Mouse (Mus musculus): ENCODE data around the gene Enpp7. TPM values are rescaled to one million over a fixed set of nuclear protein-coding genes. Genes with fewer than 3 reads are reported as not detected.

The Enpp7 gene
- not detected for total RNA-seq (2021)
- long read RNA-seq, experiment 1, result 0 reads
- long read RNA-seq, experiment 2, result 0 reads

DNA sequence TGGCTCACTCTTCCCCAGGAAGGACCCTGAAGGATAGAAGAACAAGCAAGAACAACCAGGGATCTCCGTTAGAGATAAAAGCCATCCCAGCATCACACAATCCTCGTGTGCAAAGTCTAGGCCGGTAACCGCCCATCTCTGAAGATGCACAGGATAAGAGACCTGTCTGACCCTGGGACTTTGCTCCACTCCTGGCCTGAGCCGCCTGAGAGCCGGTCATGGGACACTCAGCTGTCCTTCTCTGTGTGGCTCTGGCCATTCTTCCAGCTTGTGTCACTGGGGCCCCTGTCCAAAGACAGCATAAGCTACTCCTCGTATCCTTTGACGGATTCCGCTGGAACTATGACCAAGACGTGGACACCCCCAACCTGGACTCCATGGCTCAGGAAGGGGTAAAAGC is at the start of gene Enpp7:
TSS of gene Enpp7 (plus strand) at position 190 of the 400 bp plus-strand sequence.
- intact Hi-C loops (cut with DNase I; ENCODE audit: low total_unique reads), result no loop called here
- DNase-seq, result no peak

DNA sequence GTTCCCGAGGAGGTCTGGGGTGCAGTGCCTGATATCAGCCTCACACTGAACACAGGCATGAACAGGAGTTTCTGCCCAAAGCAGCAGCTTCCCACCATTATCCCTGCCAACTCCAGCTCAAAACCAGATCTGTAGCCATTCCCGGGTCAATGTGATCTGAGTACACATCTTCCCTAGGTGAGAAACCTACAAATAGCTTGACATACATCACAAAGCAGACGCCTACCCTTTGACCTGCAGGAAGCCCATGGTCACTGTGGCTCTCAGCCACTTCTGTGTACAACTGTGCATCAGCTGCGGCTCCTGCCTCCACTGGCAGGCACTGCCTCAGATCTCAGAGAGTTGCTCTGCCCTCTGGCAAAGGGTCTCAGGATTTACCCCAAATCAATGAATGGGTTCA is 48.3 kb upstream of the Enpp7 start:
- DNase-seq, result no peak
- intact Hi-C loops (cut with DNase I; ENCODE audit: low total_unique reads), result no loop called here

DNA sequence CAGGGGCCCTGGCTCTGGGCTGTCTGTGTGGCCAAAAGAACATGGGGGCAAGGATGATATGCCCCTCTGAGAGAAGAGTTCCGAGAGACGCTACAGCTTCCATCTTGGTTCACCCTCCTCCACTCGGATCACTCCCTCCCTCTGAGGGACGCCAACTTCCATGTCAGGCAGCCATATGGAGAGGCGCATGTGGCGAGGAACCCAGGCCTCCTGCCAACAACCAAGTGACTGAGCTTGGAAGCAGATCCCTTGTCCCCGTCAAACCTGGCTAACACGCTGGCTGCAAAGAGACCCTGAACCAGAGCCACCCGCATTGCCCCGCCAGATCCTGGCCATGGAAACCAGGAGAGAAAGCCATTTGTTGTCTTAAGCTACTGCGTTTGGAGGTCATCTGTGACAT is 47.4 kb upstream of the Enpp7 start:
- intact Hi-C loops (cut with DNase I; ENCODE audit: low total_unique reads), result no loop called here
- no peak for DNase-seq

- no peak for DNase-seq
- intact Hi-C loops (cut with DNase I; ENCODE audit: low total_unique reads), result no loop called here
Observed at GRCm38 (mm10) chr11:118941268-118941667, 46.7 kb upstream of the Enpp7 start.

DNA sequence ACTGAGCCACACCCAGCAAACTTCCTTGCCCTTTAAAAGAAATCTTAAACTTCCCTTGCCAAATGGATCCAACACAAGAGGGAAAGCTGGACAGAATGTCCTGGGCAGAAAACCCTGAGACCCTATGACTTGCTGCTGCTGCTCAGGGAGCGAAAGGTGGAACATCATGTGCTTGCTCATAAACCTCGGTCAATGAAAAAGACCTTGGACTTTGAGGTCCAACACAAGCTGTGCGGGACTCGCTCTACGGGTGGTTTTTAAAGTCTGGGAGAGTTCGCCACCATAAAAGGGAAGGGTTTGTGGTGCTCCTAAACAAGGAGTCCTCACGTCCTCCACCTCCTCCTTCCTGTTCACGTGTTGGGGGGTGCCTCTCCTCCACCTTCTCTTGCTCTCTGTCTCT is 42.1 kb upstream of the Enpp7 start:
- DNase-seq, result no peak
- intact Hi-C loops (cut with DNase I; ENCODE audit: low total_unique reads), result no loop called here

- intact Hi-C loops (cut with DNase I; ENCODE audit: low total_unique reads), result no loop called here
Observed at GRCm38 (mm10) chr11:118955016-118955415, 33.0 kb upstream of the Enpp7 start.

GRCm38 (mm10) chr11:118957070-118957471 is 30.9 kb upstream of the Enpp7 start:
- peak; percentile 25 for DNase-seq
- intact Hi-C loops (cut with DNase I; ENCODE audit: low total_unique reads), result no loop called here

More at GRCm38 (mm10) chr11:118955016-118955415, 33.0 kb upstream of the Enpp7 start:
- no peak for DNase-seq

DNA sequence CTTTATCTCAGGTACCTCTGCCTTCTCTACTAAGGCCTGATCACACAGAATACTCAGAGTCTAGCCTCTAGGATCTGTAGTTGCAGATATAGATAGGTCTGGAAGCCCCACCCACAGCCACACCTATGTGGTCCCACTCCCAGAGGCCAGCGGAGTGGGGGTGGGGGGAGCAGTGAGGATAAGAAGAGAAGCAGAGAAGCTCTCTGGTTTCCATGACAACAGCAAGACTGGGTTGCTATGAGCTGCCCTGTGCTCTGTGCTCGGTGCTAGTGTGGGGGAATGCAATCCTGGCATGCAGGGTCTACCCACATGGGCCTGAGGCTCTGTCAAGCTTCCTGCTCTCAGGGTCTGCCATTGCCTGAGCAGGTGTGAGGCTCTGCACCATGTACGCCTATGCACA is 27.3 kb upstream of the Enpp7 start:
- no peak for DNase-seq
- intact Hi-C loops (cut with DNase I; ENCODE audit: low total_unique reads), result no loop called here

GRCm38 (mm10) chr11:118962478-118962877 is 25.5 kb upstream of the Enpp7 start:
- intact Hi-C loops (cut with DNase I; ENCODE audit: low total_unique reads), result no loop called here

GRCm38 (mm10) chr11:118963926-118964325 is 24.1 kb upstream of the Enpp7 start:
- intact Hi-C loops (cut with DNase I; ENCODE audit: low total_unique reads), result no loop called here
- no peak for DNase-seq

More at GRCm38 (mm10) chr11:118962478-118962877, 25.5 kb upstream of the Enpp7 start:
- DNase-seq, result no peak

DNA sequence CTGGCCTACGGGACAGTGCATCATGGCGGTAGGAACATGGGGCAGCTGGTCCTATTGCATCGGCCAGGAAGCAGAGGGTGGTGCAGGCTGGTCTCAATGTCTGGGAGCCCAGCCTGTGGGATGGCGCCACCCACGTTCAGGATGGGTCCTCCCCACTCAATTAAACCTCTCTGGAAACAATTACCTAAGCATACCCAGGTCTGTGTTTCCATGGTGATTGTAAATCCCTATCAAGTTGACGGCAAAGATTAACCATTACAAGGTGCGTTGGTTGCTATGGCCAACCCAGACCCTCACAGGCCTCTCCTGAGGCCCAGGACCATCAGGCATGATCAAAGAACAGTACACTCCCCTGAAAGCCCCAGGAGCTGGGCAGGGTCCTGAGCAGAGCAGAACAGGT is 22.9 kb upstream of the Enpp7 start:
- DNase-seq, result no peak

DNA sequence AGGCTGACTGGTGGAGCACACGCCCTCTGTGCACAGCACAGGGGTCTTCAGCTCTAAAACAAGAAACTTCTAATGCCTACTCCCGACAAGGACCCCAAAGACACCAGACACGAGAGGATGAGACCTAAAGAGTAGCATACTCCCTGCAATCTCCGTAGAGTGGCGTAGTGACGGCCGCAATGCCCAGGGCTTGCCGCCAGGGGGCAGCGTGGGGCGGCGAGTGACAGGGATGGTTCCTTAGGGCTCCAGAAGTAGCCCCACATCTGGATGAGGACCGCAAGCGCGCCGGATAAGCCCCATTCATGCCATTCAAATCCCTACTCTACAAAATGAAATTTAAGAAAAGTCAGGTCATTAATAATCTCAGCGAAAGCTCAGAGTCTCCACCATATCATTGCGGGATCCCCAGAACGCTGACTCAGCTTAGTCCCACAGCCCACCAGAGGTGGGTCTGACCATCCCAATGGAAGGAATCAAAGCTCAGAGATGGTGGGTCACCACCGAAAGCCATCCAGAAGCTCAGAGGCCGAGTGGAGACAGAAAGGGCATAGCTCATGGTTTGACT is 16.4 kb upstream of the Enpp7 start:
- DNase-seq, result peak; percentile 38
- intact Hi-C loops (cut with DNase I; ENCODE audit: low total_unique reads), result loop anchor here (5.0 kb wide), 1 partner anchor 54 kb away; no protein-coding TSS in a partner anchor

More for the DNA sequence above, 22.9 kb upstream of the Enpp7 start:
- intact Hi-C loops (cut with DNase I; ENCODE audit: low total_unique reads), result no loop called here

DNA sequence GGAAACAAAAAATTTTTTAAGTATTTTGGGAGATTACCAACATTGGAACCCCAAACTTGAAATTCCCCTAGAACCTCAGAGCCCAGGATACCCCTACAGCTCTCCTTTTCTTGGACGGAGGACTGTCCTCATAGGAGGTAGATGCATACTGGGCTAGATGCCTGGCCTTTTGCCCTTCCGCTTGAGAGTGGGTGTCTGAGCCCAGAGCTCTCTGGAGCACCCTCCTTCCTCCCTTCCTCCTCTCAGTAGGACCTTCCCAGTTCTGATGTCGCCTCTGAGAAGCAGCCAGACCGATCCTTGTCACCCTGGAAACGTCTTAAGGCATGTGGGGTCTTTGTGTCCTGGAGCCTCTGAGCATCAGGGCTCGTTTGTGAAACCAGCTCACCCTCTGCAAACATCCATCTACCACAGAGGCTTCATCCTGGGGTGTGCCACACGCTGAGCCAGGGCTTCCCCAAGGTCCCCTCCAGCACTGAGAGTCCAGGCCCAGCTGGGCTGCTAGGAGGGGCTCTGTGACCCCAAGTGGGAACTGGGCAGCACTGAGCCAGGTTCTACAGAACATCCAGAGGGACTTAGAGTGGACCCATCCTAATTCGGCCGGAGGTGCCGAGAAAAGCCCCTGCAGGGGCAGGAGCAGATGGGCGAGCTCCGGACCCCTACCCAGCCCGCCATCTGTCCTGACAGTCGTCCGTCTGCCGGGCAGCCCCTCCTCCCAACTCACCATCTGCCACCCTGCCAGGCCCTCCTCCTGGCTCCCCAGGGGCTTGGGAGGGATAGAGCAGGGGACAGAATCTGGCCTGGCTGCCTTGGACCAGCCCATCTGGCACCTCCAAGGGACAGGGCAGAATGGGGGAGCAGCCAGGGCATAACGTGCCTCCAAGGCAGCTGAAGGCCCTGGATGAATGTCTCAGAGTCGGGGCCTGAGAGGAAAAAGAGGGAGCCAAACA is 15.3 kb upstream of the Enpp7 start:
- intact Hi-C loops (cut with DNase I; ENCODE audit: low total_unique reads), result loop anchor here (5.0 kb wide), 1 partner anchor 55 kb away; no protein-coding TSS in a partner anchor
- no peak for DNase-seq

GRCm38 (mm10) chr11:118974340-118974739 is 13.6 kb upstream of the Enpp7 start:
- DNase-seq, result no peak
- intact Hi-C loops (cut with DNase I; ENCODE audit: low total_unique reads), result loop anchor here (5.0 kb wide), 1 partner anchor 57 kb away; no protein-coding TSS in a partner anchor

DNA sequence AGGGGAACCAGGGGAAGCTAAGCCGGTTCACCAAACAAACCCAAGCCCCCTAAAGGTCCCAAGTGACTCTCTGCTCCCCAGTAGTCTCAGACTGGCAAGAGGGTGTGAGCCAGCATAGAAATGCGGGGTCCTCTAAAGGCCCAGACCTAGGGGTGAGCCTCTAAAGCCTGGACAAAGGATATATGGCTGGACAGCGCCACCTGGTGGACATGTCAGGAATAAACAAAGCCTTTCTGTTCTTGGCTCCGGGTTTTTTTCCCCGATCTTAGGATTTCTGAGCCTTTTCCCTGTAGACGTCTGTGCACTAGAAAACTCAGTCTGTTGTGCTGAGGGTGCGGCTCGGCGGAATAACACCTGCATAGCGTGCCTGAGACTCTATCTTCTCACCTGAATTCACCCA is 12.6 kb upstream of the Enpp7 start:
- DNase-seq, result peak; percentile 49
- intact Hi-C loops (cut with DNase I; ENCODE audit: low total_unique reads), result no loop called here

GRCm38 (mm10) chr11:118975917-118976316 is 12.1 kb upstream of the Enpp7 start:
- no peak for DNase-seq
- intact Hi-C loops (cut with DNase I; ENCODE audit: low total_unique reads), result loop anchor here (2.0 kb wide), 1 partner anchor 55 kb away; no protein-coding TSS in a partner anchor

GRCm38 (mm10) chr11:118980388-118980787 is 7.6 kb upstream of the Enpp7 start:
- intact Hi-C loops (cut with DNase I; ENCODE audit: low total_unique reads), result no loop called here
- DNase-seq, result no peak

- intact Hi-C loops (cut with DNase I; ENCODE audit: low total_unique reads), result no loop called here
- no peak for DNase-seq
Observed at GRCm38 (mm10) chr11:118981012-118981776, 6.8 kb upstream of the Enpp7 start.

GRCm38 (mm10) chr11:118982593-118983113 is 5.3 kb upstream of the Enpp7 start:
- DNase-seq, result no peak
- intact Hi-C loops (cut with DNase I; ENCODE audit: low total_unique reads), result no loop called here

GRCm38 (mm10) chr11:118985571-118985970 is 2.4 kb upstream of the Enpp7 start:
- intact Hi-C loops (cut with DNase I; ENCODE audit: low total_unique reads), result no loop called here
- no peak for DNase-seq
